Mouse (Mus musculus) c-Kit-positive CD71-positive TER-119-positive erythroid progenitor cells, embryonic 14.5 days (primary cell): ENCODE measurements at regions not wholly inside any gene's neighbourhood (a gene's known extent, or its start where the extent isn't known, plus 50 kb on each side); places are given as distances from the start of the nearest gene placed in this dataset.
"Not testable (repeated sequence)": the region's sequence is repeated elsewhere in the genome, so short reads cannot be mapped to it uniquely, and the experiment has no call there.

Experiments
- DNase-seq: peaks from one replicate; pipeline ENCODE4 v3.0.0-alpha.2; 2013; ENCODE audit warnings: low spot score

DNA sequence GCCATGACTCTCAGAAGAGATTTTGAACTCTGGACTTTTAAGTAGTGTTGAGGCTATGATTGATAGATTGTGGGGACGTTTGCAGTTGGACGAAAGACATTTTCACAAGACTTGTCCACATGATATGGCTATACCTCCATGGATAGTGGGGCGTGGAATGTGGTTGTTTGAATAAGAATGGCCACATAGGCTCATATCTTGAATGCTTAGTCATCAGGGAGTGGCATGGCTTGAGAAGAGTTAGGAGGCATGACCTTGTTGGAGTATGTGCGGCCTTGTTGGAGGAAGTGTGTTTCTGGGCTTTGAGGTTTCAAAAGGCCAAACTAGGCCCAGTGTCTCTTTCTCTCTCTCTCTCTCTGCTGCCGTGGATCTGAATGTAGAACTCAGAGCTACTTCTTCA is 204.7 kb upstream of the Pclo start:
- DNase-seq: no peak

DNA sequence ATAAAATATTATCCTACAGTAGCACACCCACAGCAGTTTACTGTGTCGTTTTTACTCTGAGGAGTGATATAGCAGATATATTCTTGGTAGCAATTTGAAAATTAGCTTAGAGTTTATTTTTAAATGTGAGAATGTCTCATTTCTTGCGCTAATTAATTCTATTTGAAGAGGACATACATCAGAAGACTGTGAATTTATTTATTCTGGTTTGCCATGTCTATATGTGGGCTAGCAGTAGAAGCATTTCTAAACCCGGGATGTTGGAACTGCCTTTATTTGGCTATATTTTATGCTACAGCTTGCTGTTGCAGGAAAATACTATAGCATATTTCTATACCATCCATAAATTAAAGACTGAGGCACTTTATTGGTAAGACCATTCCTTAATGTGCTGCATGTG is 203.0 kb upstream of the Pclo start:
- no peak for DNase-seq

DNA sequence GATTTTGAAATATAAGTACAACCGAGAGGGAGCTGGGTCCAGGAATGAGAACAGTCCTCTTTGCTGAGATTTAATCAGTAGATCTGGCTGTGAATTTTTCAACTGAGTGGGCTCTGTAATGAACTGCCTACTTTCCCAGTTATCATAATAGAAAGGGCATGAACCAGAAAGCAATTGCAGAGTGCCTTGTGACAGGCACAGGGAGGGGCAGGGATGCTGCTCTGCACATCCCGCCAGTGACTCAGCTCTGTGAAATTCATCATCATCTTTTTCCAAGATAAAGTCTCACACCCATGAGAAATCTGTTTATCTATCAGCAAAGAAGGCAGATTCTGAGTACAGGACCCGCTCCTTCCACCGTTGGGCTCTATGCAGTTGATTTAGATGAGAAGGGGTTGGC is 194.5 kb upstream of the Pclo start:
- DNase-seq: no peak

DNA sequence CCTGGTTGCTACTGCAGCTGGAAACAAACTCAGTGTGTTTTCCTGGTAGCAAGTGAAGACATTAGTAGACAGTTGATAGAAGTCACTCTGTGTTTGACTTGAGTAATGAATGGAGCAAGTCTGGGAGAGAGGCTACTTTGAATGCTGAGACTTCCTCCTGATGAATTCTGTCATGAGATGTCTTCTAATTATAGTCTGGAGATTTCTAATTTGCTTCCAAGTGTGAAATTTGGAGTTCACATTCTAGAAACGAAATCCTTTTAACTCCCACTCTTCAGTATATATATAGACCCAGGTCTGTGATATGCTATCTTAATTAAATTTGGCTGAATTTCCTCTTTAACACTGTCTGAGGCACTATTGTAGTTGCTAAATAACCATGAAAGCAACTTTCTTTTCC is 192.7 kb upstream of the Pclo start:
- no peak for DNase-seq

DNA sequence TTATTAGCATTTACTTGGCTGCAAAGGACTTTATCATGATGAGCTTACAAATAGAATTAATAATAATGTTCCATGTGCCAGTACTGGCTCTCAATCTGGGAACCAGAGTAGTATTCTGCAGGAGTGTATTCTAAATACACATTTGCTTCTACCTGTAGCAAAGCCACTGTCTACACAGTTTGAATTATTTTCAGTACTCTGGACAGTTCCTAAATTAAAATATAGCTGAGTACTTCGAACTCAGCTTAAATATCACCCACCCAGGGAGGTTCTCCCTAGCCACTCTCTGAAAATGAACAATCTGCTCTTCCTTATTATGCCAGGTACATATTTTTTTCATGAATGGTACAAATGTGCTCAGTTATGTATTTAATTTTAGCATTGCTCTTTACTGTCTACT is 154.3 kb upstream of the Pclo start:
- no peak for DNase-seq

DNA sequence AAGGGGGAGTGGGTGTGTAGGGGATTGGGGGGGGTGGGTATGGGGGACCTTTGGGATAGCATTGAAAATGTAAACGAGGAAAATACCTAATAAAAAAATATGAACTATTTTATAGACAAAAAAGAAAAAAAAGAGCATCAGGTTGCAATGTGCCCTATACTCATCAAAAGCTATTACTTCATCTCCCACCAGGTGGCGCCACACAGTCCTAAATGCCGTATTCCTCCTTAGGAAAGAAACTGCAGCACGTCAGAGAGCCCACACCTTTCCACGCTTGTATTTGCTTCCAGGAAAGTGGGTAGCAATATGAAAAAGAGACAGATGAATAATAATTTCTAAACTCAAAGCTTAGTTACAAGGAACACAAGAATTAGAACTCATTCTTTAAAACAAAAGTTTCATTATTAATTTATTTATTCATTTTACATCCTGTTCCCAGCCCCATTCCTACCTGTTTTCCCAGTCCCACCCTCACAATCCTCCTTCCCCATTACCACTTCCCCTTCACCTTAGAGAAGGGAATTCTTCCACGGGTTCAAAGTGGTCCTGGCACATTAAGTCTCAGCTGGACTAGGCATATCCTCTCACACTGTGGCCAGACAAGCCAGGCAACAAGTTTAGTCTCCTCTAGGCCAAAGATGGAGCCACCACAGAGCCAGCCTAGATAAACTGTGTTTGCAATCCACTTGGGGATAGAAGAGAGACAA is 125.4 kb upstream of the Pclo start:
- DNase-seq: peak; percentile 14

DNA sequence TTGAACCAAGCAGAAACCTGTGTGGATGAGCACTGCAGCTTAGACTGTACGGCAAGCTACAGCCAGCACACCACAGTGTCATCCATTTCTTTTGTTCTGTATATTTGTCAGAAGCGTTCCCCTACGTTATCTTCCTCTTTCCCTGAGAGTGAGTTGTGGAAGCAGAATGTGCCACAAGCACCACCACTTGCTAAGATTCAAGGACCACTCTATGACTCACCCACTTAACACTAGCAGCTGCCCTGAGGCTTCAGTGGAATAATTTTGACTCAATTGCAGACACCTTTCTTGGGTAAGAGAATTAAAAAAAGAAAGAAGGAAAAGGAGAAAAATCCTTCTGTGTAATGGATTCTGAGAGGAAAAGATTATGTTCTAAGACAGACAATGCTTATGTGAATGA is 122.9 kb upstream of the Pclo start:
- DNase-seq: no peak

DNA sequence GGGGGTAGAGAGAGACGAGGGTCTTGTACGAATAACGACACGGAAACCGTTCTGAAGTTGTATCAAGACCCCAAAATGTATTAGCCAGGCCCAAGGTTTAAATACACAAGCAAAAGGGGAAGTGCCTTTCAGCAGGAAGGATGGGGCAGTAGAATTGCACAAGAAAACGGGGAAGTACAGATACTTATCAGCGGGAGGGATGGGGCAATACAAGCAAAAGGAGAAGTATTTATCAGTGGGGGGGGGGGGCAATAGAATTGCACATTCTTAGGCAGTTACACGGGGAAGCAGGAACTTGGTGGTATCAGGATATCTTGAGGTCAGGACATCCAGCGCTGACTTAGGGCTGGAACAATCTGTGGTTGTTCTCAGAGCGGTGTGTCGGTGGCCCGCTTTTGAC is 111.3 kb upstream of the Pclo start:
- not testable (repeated sequence) for DNase-seq

DNA sequence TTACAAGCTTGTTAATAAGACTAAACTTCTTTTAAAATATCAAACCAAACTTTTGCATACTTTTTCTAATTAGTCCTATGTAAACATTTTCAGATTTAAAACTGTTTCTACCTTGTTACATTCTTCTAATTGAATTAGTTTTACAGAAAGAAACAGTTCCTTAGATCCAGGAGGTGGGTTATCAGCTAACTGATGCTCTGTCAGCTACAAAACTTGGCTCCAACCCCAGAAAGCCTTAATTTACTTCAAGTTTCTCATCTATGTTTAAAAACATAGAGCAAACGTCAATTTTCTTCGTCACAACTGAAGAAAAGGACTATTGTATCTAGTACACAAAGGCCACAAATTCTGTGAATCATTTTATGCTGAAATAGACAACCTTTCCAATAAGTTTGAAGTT is 110.4 kb upstream of the Pclo start:
- DNase-seq: no peak

DNA sequence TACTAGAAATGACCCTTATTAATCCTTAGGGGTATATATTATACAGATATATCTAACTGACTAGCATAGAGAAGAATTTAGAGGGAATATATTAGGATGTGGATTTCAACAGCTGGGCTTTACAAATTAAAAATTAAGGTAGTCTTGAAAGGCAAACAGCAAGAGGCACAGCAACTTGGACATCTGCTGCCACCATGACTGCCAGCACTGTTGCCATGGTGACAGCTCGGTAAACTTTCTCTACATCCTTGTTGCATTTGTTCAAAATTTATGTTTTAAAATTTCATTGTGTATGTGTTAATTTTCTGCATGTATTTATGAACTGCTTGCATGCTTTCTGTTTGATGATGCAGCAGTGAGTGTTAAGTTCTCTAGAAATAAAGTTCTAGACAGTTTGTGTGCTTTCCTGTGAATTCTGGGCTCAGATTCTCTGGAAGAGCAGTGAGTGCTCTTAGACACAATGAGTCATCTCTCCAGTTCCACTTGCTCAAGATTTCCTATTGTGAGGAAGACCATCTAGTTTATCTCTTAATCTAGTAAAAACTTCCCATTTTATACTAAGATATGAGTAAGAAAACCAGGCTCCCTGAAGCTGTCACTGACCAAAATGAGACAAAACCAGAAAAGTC is 99.4 kb upstream of the Pclo start:
- no peak for DNase-seq

DNA sequence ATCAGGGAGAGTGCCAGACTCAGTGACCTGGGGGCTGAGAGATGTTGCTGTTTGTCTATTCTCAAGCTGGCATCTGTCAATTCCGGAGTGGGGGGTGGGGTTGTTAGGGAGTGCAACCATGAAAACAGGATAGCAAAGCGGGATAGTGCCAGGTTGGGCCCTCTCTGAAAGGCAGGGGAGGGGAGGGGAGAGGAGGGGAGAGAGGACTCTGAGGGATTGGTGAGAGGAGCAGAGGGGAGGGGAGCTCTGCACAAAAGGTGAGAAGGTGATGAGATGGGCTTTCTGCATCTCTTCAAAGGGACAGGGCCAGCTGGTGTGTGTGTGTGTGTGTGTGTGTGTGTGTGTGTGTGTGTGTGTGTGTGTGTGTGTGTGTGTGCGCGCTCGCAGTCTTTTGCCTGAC is 61.6 kb upstream of the Pclo start:
- no peak for DNase-seq
